Mouse (Mus musculus) adrenal gland, postnatal 4 days (tissue): ENCODE measurements around the gene Kcnh6. TPM values are rescaled to one million over a fixed set of nuclear protein-coding genes. Genes with fewer than 3 reads are reported as not detected.

Experiments
- DNase-seq, 2 experiments: peaks; one replicate each; pipeline ENCODE4 v3.0.0; 2021 to 2022; ENCODE audit warnings: low spot score in 2 of 2, mixed read lengths in 2 of 2
- long read RNA-seq, 2 experiments: library from polyadenylated mRNA; stranded (forward); transcript quantifications; one replicate each; pipeline ENCODE4 v2.0.0; 2021
- total RNA-seq, 2 experiments: library from RNA; stranded (reverse); gene quantifications; 2 replicates each; pipeline ENCODE4 v1.2.3; 2021

Kcnh6 gene
- total RNA-seq = under 1 TPM; 0.31 to 0.92 TPM
- long read RNA-seq, experiment 1, partial matches to known transcripts = 0 of 2 reads
- long read RNA-seq, experiment 1, other reads (novel, unspliced or antisense) = 2 of 2 reads
- long read RNA-seq, experiment 2, partial matches to known transcripts = 1 of 11 reads
- long read RNA-seq, experiment 2, other reads (novel, unspliced or antisense) = 10 of 11 reads

DNA sequence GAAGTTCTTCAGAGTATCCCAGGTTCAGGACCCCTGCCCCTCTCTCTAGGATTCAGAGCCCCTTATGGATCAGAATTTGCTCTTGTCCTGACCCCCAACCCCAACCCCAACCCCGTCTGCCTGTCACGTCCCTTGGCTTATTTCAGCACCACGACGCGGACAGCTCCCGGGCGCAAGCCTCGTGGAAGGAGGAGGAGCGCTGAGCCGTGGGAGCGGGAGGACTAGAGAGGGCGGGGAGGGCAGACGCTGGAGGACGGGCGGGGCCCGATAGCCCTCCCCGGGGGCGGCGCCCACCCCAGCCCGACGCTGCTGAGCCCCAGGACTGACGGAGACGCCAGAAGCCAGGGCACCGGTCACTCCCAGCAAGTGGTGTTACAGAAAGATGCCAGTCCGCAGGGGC lies at the start of gene Kcnh6:
TSS of gene Kcnh6 (plus strand) at position 304 of the 400 bp plus-strand sequence.
- DNase-seq = peak; percentile 63 to 66

DNA sequence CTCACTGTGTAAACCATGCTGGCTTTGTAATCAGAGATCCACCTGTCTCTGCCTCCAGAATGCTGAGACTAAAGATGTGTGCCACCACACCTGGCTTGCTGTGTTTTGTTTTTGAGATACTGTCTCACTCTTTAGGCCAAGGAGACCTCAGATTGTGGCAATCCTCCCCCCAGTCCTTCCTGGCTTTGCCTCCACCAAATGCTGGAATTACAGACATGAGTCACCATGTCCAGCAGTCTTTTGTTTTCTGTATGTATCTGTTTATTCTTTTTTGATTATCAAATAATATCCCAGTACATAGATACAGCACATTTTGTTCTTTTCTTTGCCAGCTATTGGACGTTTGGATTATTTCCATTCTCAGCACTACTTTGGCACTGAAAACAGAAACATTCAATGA lies 49.4 kb upstream of the Kcnh6 start:
- no peak for DNase-seq

DNA sequence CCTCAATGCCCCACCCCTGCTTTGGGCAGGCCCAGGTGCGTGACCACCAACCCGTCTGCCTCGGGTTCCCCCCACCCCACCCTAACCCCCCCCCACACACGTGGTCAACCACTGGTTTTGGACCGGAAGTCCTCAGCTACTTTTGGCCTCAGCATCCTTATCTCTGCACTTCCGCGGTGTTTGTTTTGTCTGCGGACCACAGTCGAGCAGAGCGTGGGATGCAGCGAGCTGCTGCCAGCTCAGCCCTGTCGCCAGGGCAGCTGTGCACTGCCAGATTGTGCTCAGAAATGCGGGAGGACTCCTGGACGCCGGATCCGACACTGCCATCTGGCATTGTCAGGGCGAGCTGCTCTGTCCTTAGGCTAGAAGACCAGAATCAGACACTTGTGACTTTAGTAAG lies 48.6 kb upstream of the Kcnh6 start:
- DNase-seq = no peak

DNA sequence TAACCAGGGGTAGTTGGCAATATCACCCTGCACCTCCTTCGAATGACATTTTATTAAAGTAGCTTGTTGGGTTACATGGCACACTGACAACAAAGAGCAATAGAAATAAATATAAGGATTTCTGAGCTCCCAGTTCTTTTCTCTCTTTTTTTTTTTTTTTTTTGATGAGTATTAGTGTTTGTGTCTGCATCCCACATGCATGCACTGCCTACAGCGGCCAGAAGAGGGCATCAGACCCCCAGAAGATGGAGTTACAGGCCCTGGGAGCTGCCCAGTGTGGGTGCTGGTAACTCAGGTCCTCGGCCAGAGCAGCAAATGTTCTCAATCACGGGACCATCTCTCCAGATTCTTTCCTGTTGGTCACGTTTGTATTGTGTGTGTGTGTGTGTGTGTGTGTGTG lies 43.2 kb upstream of the Kcnh6 start:
- DNase-seq = no peak

DNA sequence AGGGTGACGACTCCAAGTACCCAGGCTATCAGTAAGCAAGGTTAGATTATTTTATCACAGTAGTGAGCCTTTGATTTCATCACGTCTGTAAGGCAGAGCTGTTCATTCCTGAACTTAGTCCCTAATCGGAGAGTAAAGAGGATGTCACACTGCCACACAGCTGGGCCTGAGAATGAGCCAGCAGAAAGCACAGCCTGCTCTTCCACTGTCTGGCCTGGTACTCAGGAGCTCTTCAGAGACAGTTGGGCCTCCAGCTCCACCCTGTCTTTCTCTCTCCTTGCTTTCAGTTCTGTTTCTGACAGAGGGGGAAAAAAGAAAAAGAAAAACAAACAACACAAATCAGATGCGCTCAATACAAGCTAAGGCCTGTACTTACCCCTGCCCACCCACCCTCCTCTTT lies 41.6 kb upstream of the Kcnh6 start:
- DNase-seq = no peak

DNA sequence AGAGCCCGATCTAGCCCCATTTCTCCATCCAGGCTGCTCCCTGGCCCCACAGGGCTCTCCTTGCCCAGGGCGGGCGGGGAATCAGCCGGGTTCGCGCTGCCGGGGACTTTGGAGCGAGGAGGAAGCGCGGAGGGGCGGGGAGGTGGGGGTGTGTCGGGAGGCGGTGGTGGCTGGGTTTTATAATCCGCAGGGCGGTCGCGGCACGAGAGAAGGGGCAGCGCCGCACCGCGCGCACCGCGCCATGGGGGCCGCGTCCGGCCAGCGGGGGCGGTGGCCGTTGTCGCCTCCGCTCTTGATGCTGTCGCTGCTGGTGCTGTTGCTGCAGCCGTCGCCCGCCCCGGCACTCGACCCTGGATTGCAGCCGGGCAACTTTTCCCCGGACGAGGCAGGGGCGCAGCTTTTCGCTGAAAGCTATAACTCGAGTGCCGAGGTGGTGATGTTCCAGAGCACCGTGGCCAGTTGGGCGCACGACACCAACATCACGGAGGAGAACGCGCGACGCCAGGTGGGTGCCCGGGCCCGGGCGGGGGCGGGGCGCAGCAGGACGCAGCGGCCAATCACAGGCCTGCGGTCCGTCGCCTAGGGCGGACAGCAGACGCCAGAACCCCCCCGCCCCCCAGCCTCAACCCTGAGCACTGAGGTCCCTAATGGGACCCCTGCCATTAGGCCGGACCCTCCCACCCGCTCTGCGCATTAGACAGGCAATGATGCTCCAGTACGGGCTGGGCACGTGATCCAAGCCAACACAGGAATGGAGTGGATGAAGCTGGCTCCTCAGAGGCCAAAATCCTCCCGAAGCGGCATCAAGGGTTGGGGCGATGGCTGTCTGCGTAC lies 40.0 kb upstream of the Kcnh6 start, which contains the start of gene Ace:
TSS of gene Ace (plus strand) at position 205 of the 834 bp plus-strand sequence.
- no peak for DNase-seq

DNA sequence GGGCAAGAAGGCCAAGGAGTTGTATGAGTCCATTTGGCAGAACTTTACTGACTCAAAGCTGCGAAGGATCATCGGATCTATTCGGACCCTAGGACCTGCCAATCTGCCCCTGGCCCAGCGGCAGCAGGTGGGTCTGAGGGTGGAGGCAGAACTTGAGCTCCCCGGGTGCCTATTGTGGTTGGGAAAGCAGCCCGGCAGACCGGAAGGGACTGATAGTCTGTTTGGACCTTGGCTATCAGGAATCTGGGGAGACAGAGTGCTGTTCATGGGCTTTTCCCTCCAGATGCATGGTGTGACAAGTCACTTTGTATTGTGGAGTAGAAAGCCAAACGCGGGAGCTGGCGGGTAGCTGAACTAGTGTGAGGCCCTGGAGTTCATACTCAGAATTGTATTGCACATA lies 39.0 kb upstream of the Kcnh6 start:
- DNase-seq = no peak

DNA sequence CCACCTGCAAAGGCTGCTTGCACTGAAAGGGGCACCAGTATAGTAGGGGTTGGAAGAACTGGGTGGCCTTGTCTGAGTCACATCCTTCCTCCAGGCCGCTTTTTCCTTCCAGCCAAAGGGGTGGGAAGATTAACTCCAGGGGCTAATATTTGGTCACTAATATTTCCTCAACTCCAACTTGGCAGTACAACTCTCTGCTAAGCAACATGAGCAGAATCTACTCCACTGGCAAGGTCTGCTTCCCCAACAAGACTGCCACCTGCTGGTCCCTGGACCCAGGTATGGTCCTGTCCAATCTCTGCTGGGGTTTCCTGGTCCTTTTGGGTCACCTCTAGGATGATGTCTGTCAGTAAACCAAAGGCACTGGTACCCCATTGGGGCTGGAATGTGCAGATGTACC lies 38.4 kb upstream of the Kcnh6 start:
- DNase-seq = no peak

DNA sequence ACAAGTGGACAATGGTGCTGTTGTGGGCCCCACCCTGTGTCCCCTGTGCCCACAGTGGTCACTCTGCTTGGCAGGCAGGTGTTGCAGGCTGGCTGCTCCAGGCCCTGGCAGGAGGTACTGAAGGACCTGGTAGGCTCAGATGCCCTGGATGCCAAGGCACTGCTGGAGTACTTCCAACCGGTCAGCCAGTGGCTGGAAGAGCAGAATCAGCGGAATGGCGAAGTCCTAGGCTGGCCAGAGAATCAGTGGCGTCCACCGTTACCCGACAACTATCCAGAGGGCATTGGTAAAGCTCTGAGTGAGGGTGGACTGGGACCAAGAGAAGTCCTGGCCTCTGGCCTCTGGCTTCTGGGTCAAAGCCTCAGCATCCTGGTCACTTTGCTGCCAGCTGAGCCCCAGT lies 33.3 kb upstream of the Kcnh6 start:
- DNase-seq = no peak

DNA sequence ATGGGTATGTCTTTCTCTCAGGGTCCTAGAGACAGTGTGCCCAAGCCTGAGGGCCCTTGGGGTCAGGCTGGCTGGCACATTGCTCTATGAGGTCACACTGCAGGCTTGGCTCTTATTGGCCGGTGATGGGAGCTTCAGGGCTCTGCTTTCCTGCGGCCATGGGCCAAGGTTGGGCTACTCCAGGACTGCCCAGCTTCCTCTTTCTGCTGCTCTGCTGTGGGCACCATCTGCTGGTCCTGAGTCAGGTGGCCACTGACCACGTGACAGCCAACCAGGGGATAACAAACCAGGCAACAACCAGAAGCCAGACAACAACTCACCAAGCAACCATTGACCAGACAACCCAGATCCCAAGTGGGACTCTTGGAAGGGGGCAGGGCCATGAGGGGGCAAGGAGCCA lies 32.9 kb upstream of the Kcnh6 start:
- DNase-seq = no peak

DNA sequence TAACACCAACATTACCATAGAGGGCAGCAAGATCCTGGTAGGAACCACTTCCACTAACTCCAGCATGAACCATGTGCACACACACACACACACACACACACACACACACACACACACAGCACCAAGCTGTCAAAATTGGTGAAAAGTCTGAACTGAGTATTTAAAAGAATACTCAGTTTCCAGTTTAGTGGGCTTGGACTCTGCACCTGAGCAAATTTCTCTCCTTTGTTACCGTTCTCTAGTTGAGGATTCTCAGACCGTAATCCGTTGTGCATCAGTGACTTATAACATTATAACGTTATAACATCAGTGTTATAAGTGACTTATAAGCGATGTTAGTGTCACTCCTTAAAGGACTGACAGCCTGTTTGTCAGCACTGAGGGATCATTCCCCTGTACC lies 32.3 kb upstream of the Kcnh6 start:
- DNase-seq = no peak

DNA sequence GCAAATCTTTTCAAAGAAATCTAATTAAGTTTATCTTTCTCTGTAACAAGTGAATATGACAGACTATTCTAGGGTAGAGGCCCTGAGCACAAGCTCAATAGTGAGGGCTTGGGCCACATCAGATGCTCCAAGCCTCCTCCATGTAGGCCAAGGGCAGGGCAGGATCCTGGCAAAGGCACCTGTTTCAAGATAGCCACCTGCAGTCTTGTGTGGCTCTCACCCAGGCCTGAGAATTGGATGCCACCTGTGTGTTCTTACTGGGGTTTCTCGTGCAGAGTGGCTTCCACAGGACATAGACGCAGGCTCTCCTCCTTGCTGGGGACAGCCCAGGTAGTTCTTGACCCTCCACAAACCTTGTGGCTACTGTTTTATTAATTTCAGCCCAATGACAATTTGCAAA lies 29.7 kb upstream of the Kcnh6 start:
- no peak for DNase-seq

DNA sequence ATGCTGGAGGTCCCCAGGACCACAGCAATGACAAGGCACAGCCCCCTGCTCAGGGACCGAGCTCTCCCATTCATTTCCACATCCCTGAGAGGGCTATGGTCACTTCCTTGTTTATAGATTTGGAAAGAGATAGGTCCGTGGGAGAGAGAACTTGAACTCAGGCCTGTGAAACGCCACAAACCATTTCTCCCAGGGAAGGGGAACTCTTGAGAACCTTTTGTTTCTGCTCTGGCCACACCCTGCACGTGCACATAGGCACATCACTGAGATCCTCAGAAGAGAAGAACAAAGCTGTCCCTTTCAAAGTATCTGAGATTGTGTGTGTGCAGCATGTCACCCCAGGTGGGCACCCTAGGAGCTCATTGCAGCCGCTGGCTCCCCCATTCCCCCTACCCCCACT lies 29.3 kb upstream of the Kcnh6 start:
- DNase-seq = no peak

DNA sequence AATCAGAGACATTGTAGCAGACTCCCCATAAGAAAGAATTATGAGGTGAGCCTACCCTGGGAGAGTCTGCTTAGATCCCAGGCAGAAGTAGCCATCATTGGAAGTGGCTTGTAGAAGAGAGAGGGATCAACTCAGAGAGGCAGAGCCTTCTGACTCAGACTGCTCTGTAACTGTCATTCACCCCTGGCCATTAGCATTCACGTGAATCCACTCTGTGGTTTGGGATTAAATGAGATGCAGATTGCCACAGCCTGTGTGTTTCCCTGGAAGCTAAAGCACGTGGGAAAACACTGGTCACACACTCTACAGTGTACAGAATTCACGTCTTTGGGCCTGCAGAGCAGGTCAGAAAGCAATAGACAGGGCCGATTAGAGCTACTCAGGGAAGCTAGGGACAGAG lies 23.5 kb upstream of the Kcnh6 start:
- DNase-seq = no peak

DNA sequence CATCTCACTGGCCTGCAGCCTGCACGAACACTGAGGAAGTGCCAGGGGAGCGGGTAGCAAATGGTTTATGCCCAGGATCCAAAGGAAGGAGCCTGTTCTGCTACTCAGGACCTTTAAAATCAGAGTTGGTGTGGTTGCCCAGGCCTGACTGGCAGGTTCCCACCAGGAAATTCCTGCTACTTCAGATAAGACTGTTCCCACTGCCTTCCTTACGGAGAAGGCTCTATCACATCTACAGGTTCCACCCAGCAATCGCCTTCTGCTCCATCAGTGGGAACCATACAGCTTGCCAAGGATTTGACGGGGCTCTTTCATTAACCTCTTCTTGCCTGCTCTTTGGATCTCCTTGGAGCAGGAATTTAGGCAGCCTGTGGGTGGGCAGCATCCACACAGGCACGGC lies 20.5 kb upstream of the Kcnh6 start:
- no peak for DNase-seq

DNA sequence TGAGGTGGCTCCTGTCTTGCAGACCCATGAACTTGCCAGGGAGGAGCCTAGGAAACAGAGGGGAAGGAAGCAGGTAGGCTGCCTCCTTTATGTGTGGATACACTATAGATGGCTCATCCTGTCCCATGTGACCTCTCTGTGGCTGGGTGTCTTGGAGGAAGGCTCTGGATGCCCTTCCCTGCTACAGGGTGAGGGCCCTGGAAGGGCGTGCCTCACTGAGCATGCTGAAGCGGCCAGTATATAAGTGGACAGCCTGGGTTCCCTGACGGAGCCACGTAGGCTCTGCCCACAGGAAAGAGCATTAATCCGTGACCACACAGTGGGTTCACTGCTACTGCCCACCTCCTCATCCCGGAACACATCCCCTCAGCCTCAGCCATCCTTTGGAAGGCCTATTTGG lies 18.5 kb upstream of the Kcnh6 start:
- no peak for DNase-seq

DNA sequence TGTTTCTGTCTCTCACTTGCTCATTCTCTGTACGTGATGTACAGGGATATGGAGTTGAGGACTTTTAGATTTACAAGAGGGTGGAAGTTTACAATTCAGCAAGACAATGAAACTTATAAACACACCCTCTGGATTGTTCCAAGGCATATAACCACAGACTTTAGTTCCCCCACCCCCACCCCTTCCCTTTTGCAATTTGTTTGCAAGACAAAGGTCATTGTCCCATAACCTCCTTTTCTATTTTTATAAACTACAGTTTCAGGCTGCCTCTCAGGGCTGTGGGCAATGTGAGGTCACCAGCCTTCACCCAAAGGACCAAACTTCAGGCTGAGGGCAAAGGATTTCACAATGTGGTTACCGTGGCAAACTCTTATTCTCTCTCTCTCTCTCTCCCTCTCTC lies 17.7 kb upstream of the Kcnh6 start:
- no peak for DNase-seq

DNA sequence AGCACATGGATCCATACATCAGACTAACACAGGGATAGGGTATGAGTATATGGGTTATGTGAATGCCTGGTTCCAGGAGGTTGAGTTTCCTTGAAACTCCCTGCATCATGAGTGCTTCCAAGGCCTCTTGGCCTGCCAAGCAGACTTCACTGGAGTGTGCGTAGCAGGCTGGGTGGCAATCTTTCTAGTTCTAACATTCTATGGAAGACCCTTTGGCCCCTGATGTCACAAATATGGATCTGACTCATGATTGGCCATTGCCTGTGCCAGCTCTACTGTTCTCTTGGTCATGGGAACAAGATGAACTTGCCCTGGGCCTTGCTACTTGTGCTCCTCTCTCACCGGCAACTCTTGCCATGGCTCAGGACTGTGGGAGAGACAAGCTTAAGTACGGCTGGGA lies 13.5 kb upstream of the Kcnh6 start, which contains the start of gene Ace3:
TSS of gene Ace3 (plus strand) at position 301 of the 400 bp plus-strand sequence.
- DNase-seq = no peak

DNA sequence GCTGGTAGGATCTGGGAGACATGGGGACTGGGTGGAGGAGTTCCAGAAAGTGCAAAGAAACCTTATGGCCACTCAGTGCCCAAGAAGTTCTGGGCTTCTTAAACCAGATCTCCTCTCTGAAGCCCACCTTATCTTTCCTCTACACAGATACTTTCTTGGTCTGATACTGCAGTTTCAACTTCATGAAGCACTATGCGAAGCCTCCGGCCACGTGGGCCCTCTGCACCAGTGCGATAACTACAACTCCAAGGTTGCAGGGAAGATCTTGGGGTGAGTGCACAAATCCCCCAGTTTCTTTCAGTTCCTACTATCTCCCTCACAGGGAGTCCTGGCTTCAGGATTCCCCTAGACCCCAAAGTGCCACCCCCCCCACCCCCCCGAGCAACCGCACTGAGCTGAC lies 7.9 kb upstream of the Kcnh6 start:
- no peak for DNase-seq

DNA sequence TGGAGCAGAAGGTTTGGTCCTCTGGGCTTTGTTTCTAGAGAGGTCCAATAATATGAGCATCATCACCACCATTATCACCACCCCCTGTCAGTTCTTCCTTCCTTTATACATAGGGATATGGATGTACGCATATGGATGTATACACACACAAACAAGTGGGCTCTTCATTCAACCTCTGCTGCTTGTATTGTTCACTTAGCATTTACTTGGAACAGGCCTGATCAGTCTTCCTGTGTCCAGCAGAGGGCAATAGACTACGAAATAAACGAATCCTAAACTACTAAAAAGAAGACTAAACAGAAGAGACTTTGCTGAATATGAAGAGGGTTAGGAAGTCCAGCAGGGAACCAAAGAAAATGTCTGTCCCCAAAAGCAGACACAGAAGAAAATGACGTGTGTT lies 6.2 kb upstream of the Kcnh6 start:
- no peak for DNase-seq

DNA sequence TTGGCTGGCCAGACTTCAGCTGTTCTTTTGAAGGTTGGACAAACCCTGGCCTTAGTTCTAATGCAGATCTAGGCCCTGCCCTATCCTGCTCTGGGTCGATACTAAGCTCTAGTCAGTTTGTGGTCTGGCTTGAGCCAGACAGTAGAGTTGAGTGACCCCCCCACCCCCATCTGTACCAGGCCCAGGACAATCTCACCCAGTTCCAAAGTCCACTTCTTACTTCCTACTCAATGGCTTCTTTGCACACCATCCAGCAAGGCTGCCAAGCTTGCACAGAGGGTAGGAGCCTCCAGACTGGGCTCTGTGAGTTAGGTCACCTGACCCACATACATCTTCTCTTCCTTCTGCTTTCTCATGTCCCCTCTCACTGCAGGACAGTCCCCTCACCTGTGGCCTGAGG lies 3.3 kb upstream of the Kcnh6 start:
- no peak for DNase-seq

DNA sequence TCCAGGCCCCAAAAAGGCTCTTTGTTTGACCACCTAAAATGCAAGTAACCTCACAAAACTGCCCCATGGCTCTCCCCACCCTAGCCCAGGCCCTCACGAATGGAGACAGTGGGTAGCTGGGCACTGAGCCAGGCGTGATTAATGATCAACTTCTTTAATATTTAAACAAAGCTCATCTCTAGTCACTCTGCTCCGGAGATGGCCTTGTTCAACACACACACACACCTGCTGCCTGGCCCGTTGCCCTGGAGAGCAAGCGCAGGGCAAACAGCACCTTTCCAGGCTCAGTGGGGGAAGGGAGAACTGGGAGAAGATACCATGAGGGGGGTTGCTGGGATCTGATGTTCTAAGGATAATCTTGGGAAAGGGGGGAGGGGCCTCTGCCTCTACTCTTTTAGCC lies 2.0 kb upstream of the Kcnh6 start:
- no peak for DNase-seq

DNA sequence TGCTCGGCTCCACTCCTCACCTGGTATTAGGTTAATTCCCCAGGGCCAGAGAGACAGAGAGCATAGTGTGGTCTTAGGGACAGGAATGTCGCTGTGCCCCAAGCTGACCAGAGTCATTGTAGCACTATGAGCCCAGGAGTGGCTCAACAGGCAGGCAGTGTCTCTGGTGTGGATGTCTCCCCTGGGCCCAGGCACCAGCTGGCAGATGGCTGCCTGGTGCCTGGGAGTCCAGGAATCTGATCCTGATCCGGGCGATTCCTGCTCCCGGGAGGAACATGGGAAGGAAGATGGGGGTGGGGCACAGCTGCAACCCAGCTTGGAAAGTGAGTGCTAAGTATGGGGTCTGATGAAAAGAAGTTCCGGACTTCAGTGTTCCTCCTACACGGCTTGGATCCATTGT lies 4.8 kb downstream of the Kcnh6 start:
- DNase-seq = no peak
